8 mouse cellular contexts compared by ENCODE assay signal in the genomic region with DNA sequence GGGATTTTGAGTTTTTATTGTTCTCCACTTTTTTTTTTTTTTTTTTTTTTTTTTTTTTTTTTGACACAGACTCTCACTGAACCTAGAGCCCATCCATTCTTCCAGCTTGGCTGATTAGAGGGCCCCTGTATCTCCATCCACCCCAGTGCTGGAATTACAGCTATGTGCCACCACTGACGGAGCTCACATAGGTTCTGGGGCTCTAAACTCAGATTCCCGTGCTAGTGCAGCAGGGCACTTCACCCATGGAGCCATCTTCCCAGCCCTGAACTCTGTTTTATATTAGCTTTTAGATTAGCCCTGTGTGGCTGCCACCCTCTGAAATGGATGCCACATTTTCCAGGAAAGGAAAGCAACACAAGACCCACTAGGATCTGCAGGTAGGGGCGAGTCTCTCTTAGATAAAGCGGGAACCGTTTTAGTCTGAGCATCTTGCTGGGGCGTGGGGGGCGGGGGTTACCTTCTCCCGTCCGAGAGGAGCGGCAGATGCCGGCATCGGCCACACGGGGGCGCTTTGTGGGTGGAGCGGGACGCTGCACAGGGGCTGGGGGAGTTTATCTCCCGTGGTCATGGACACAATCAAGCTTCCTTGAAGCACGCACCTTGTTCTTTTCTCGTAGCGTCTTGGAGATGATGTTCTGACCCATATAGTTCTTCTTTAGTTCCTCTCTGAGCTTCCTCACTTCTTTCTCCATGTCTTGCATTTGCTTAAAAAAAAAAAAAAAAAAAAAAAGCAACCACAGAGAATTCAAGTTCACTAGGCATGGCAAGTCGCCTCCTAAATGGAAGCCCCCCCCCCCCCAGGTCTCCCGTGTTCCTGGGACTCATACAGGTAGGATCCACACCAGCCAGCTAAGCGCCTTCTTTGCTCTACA. TPM values are rescaled to one million over a fixed set of nuclear protein-coding genes. Genes with fewer than 3 reads are reported as not detected.
A peak's percentile ranks its signal among the peaks of the same experiment; 100 is the strongest.
DNase-seq lines count a peak whose midpoint lies in the region; ATAC-seq and TF ChIP-seq lines count a peak whose summit lies in the region.

No protein-coding gene starts in this region.

- 16% methylated on average over 23 of the region's 23 CpGs for WGBS in intestine, embryonic 14.5 days
- 17% methylated on average over 23 of the region's 23 CpGs for WGBS in intestine, embryonic 16.5 days
- 12% methylated on average over 23 of the region's 23 CpGs for WGBS in limb, embryonic 11.5 days
- WGBS in midbrain, postnatal 0 days, result 13% methylated on average over 23 of the region's 23 CpGs

- ATAC-seq in intestine, embryonic 14.5 days (replicated peaks; ENCODE audit: low FRiP score, low TSS enrichment, low read depth), result 0 out of 2 replicates have a peak, but pooled peaks have one; percentile 17
- no peak for ATAC-seq in intestine, embryonic 16.5 days
- 0 out of 2 replicates have a peak, but pooled peaks have one; percentile 15 for ATAC-seq in G1E (ENCODE audit: extremely low read depth, insufficient number of reproducible peaks, low FRiP score, poor library complexity, severe bottlenecking)
- no peak for ATAC-seq in limb, embryonic 11.5 days (ENCODE audit: insufficient number of reproducible peaks, low FRiP score, low TSS enrichment, low read depth)
- no peak for ATAC-seq in midbrain, postnatal 0 days (ENCODE audit: low FRiP score)

- no peaks in the 10 kb centered on the region for H3K36me3 ChIP-seq in intestine, embryonic 14.5 days (ENCODE audit: control insufficient read depth, insufficient read depth, low read length)
- no peaks in the 10 kb centered on the region for H3K36me3 ChIP-seq in intestine, embryonic 16.5 days (ENCODE audit: control insufficient read depth, insufficient read depth, low read length)
- no peaks in the 10 kb centered on the region for H3K36me3 ChIP-seq in G1E (replicated peaks)
- no peaks in the 10 kb centered on the region for H3K36me3 ChIP-seq in limb, embryonic 11.5 days (ENCODE audit: control insufficient read depth, insufficient read depth, low read length)
- no peaks in the 10 kb centered on the region for H3K36me3 ChIP-seq in midbrain, postnatal 0 days (ENCODE audit: insufficient read depth, low read length)

- H3K27me3 ChIP-seq in intestine, embryonic 14.5 days (replicated peaks; ENCODE audit: control insufficient read depth, insufficient read depth, low read length), result no peaks in the 10 kb centered on the region
- no peaks in the 10 kb centered on the region for H3K27me3 ChIP-seq in intestine, embryonic 16.5 days (replicated peaks; ENCODE audit: control insufficient read depth, insufficient read depth, low read length)
- no peaks in the 10 kb centered on the region; the same call in 1 of the 2 replicates for H3K27me3 ChIP-seq in G1E (ENCODE audit: insufficient read depth, low read length)
- no peaks in the 10 kb centered on the region for H3K27me3 ChIP-seq in limb, embryonic 11.5 days (ENCODE audit: control insufficient read depth, insufficient read depth, low read length)
- H3K27me3 ChIP-seq in midbrain, postnatal 0 days (ENCODE audit: insufficient read depth, low read length), result no peaks in the 10 kb centered on the region

- peaks cover 8% of the 10 kb centered on the region; the same call in 1 of the 2 replicates for H3K9me3 ChIP-seq in intestine, embryonic 14.5 days (ENCODE audit: control insufficient read depth, low read length)
- no peaks in the 10 kb centered on the region for H3K9me3 ChIP-seq in intestine, embryonic 16.5 days (ENCODE audit: control insufficient read depth, low read length)
- H3K9me3 ChIP-seq in G1E (replicated peaks), result no peaks in the 10 kb centered on the region
- H3K9me3 ChIP-seq in limb, embryonic 11.5 days (ENCODE audit: control insufficient read depth, low read length), result no peaks in the 10 kb centered on the region
- peaks cover 3% of the 10 kb centered on the region; the same call in 1 of the 2 replicates for H3K9me3 ChIP-seq in midbrain, postnatal 0 days (ENCODE audit: low read length)

- intact Hi-C loops in heart, postnatal 10 days (cut with DNase I), result no loop called here

- H3K4me1 ChIP-seq in intestine, embryonic 14.5 days (replicated peaks; ENCODE audit: control insufficient read depth, insufficient read depth, low read length), result peaks cover 17% of the 10 kb centered on the region
- peaks cover 12% of the 10 kb centered on the region for H3K4me1 ChIP-seq in intestine, embryonic 16.5 days (ENCODE audit: control insufficient read depth, insufficient read depth, low read length)
- peaks cover 6% of the 10 kb centered on the region for H3K4me1 ChIP-seq in G1E (ENCODE audit: insufficient read depth, low read depth, low read length)
- no peaks in the 10 kb centered on the region; the same call in 1 of the 2 replicates for H3K4me1 ChIP-seq in limb, embryonic 11.5 days (ENCODE audit: control insufficient read depth, insufficient read depth, low read length)
- no peaks in the 10 kb centered on the region for H3K4me1 ChIP-seq in midbrain, postnatal 0 days (ENCODE audit: insufficient read depth, low read length)

- DNase-seq in intestine, embryonic 14.5 days (ENCODE audit: low spot score), result peak; percentile 81
- peak; percentile 19 for DNase-seq in G1E (ENCODE audit: low spot score)
- peak; percentile 66 for DNase-seq in embryo, embryonic 10 days (ENCODE audit: low spot score)
- peak; percentile 38 to 69 for DNase-seq in heart, postnatal 10 days
- peak; percentile 85 for DNase-seq in limb, embryonic 11.5 days (ENCODE audit: low spot score)
- no peak for DNase-seq in midbrain, postnatal 0 days (ENCODE audit: low spot score)
- DNase-seq in thymus, postnatal 36 days, result peak; percentile 62 to 69

- peak; percentile 59 for TF ChIP-seq CTCF in G1E (IDR thresholded peaks at IDR 0.05; ENCODE audit: low read depth, low read length)
- peak; percentile 68 for TF ChIP-seq CTCF in midbrain, postnatal 0 days (IDR thresholded peaks at IDR 0.05)

- no peak overlapping the region for H3K4me3 ChIP-seq in intestine, embryonic 14.5 days (ENCODE audit: low read depth, low read length)
- no peak overlapping the region for H3K4me3 ChIP-seq in intestine, embryonic 16.5 days (ENCODE audit: low read length)
- H3K4me3 ChIP-seq in G1E (ENCODE audit: low read depth, low read length), result no peak overlapping the region
- H3K4me3 ChIP-seq in limb, embryonic 11.5 days (ENCODE audit: low read depth, low read length), result no peak overlapping the region
- H3K4me3 ChIP-seq in midbrain, postnatal 0 days (ENCODE audit: low read depth, low read length), result no peak overlapping the region

- no peak overlapping the region for H3K9ac ChIP-seq in intestine, embryonic 14.5 days (ENCODE audit: low read length)
- no peak overlapping the region for H3K9ac ChIP-seq in intestine, embryonic 16.5 days (ENCODE audit: low read depth, low read length)
- H3K9ac ChIP-seq in limb, embryonic 11.5 days (ENCODE audit: low read length), result no peak overlapping the region
- no peak overlapping the region for H3K9ac ChIP-seq in midbrain, postnatal 0 days (replicated peaks; ENCODE audit: low read length, poor library complexity, severe bottlenecking)

- no peak overlapping the region for H3K27ac ChIP-seq in intestine, embryonic 14.5 days (ENCODE audit: low read depth)
- H3K27ac ChIP-seq in intestine, embryonic 16.5 days (ENCODE audit: low read length), result no peak overlapping the region
- no peak overlapping the region for H3K27ac ChIP-seq in limb, embryonic 11.5 days (replicated peaks; ENCODE audit: low read depth, low read length)
- H3K27ac ChIP-seq in midbrain, postnatal 0 days (ENCODE audit: low read depth, low read length), result no peak overlapping the region

- H3K4me2 ChIP-seq in intestine, embryonic 14.5 days (ENCODE audit: low read length), result no peak overlapping the region
- H3K4me2 ChIP-seq in intestine, embryonic 16.5 days (ENCODE audit: low read depth, low read length), result no peak overlapping the region
- no peak overlapping the region for H3K4me2 ChIP-seq in limb, embryonic 11.5 days (ENCODE audit: low read depth, severe bottlenecking)
- H3K4me2 ChIP-seq in midbrain, postnatal 0 days (ENCODE audit: low read depth, low read length, poor library complexity, severe bottlenecking), result peak overlapping the region; percentile 20; the same call in 1 of the 2 replicates

RNA-seq across cellular contexts. Expression of a gene that starts 51.8 kb away (rescaled TPM):
- polyA plus RNA-seq in intestine, embryonic 14.5 days (2014; fragmentation: Nextera tagmentation; extraction: Ambion mirVana), result 1.8 and 2.2 TPM in 2 replicates
- 1.4 and 2.3 TPM in 2 replicates for polyA plus RNA-seq in intestine, embryonic 16.5 days (2015; fragmentation: Nextera tagmentation; extraction: Ambion mirVana)
- not detected in 2 replicates for total RNA-seq in G1E (2014; fragmentation: Nextera tagmentation)
- 0.11 TPM in 1 of 2 replicates, not detected in the other for total RNA-seq in G1E (2017)
- not detected in 2 replicates for polyA plus RNA-seq in G1E (2012)
- 1 to 10 TPM in 1 of 2 experiments, not detected in 1; 1.2 TPM for total RNA-seq in heart, postnatal 10 days (2021)
- 0.64 and 0.68 TPM in 2 replicates for polyA plus RNA-seq in limb, embryonic 11.5 days (2014; fragmentation: Nextera tagmentation; extraction: Ambion mirVana)
- 3.6 and 5.6 TPM in 2 replicates for total RNA-seq in midbrain, postnatal 0 days (2014; rRNA removed)
- polyA plus RNA-seq in midbrain, postnatal 0 days (2015; fragmentation: Nextera tagmentation; extraction: Ambion mirVana), result 6.6 and 7.2 TPM in 2 replicates

Comparison
In these comparisons a context has a peak if more than half of its experiments do, and no peak if none do; other contexts are left out.
1. ATAC-seq: peak in intestine, embryonic 14.5 days (single experiment) and G1E (single experiment); none in intestine, embryonic 16.5 days (single experiment), limb, embryonic 11.5 days (single experiment) and midbrain, postnatal 0 days (single experiment).